Mouse (Mus musculus) ES-Bruce4 (cell line): ENCODE measurements around the gene Zscan10. TPM values are rescaled to one million over a fixed set of nuclear protein-coding genes. Genes with fewer than 3 reads are reported as not detected.
A peak's percentile ranks its signal among the peaks of the same experiment; 100 is the strongest.

Source experiments
- H3K27ac ChIP-seq: 2 replicates; pipeline ENCODE4 v1.5.1; 2012; ENCODE audit warnings: low read length, inconsistent platforms; ENCODE audit not compliant: insufficient read depth
- H3K27me3 ChIP-seq: 2 replicates; pipeline ENCODE4 v1.6.1; 2012; ENCODE audit warnings: mild to moderate bottlenecking, low read length, inconsistent platforms; ENCODE audit not compliant: control insufficient read depth, poor library complexity, insufficient read depth, severe bottlenecking
- H3K36me3 ChIP-seq: 2 replicates; pipeline ENCODE4 v1.6.1; 2012; ENCODE audit warnings: inconsistent platforms, mild to moderate bottlenecking, low read length, moderate library complexity; ENCODE audit not compliant: control insufficient read depth, poor library complexity, insufficient read depth, severe bottlenecking
- H3K4me1 ChIP-seq: one replicate; pipeline ENCODE4 v1.8.1; 2011; ENCODE audit warnings: low read length; ENCODE audit not compliant: control insufficient read depth, insufficient read depth
- H3K4me3 ChIP-seq: 2 replicates; pipeline ENCODE4 v1.5.1; 2011; ENCODE audit warnings: low read depth, mild to moderate bottlenecking, low read length
- H3K9ac ChIP-seq: 2 replicates; pipeline ENCODE4 v1.6.1; 2012; ENCODE audit warnings: low read depth, mild to moderate bottlenecking, inconsistent platforms; ENCODE audit not compliant: poor library complexity, severe bottlenecking
- H3K9me3 ChIP-seq: replicated peaks from 2 replicates; pipeline ENCODE4 v1.6.1; 2012; ENCODE audit warnings: mild to moderate bottlenecking, low read length, inconsistent platforms; ENCODE audit not compliant: control insufficient read depth, poor library complexity, insufficient read depth, severe bottlenecking
- CTCF ChIP-seq: IDR thresholded peaks from one replicate; pipeline ENCODE4 v1.8.1; 2011; ENCODE audit warnings: low read depth, low read length
- EP300 ChIP-seq: IDR thresholded peaks from 2 replicates; pipeline ENCODE4 v1.6.1; 2011; ENCODE audit warnings: low read depth, low read length; ENCODE audit not compliant: insufficient read depth
- POLR2A ChIP-seq: IDR thresholded peaks from one replicate; pipeline ENCODE4 v1.8.1; 2011; ENCODE audit warnings: low read length; ENCODE audit not compliant: insufficient read depth
- polyA plus RNA-seq: library from polyadenylated mRNA; stranded (reverse); fragments of >200 nt; gene quantifications from 2 replicates; pipeline ENCODE4 v1.2.4, GENCODE M21; 2011; ENCODE audit warnings: low read depth; ENCODE audit not compliant: missing spikeins, insufficient read depth, insufficient read length

Gene Zscan10
- polyA plus RNA-seq, 1 experiment: 51.8 TPM

GRCm38 (mm10) chr17:23598582-23599552, 1.8 kb upstream of the Zscan10 start, which contains the start of gene Zfp13:
TSS of gene Zfp13 (minus strand) at chr17:23599487.
- Histone ChIP-seq H3K9ac (peak within 1 kb of the TSS; percentile 92), H3K4me3 (peak within 1 kb of the TSS; percentile 96), H3K27ac (peak within 1 kb of the TSS; percentile 98), H3K36me3 (no peaks in the 10 kb centered on the region), H3K27me3 (no peaks in the 10 kb centered on the region), H3K9me3 (no peaks in the 10 kb centered on the region), H3K4me1 (no peaks in the 10 kb centered on the region)
- 0 out of 2 replicates have a peak, but pooled peaks have one; percentile 34 for TF ChIP-seq EP300
- TF ChIP-seq POLR2A: peak; percentile 93
- TF ChIP-seq CTCF: no peak

GRCm38 (mm10) chr17:23599605-23600063, 1.0 kb upstream of the Zscan10 start:
- no peak for TF ChIP-seq EP300
- no peak for TF ChIP-seq CTCF
- no peak for TF ChIP-seq POLR2A
- Histone ChIP-seq H3K4me3 (peak overlapping the region; percentile 61), H3K27ac (peak overlapping the region; percentile 98), H3K9me3 (no peaks in the 10 kb centered on the region), H3K9ac (peak overlapping the region; percentile 92), H3K36me3 (no peaks in the 10 kb centered on the region), H3K27me3 (no peaks in the 10 kb centered on the region), H3K4me1 (no peaks in the 10 kb centered on the region)

GRCm38 (mm10) chr17:23601836-23602585, 1.4 kb downstream of the Zscan10 start:
- peak overlapping the region; percentile 98 for H3K27ac ChIP-seq
- H3K9ac ChIP-seq: peak overlapping the region; percentile 92

GRCm38 (mm10) chr17:23603077-23603476, 2.4 kb downstream of the Zscan10 start:
- Histone ChIP-seq H3K27me3 (no peaks in the 10 kb centered on the region), H3K27ac (peak overlapping the region; percentile 97), H3K9ac (peak overlapping the region; percentile 92), H3K4me3 (peak overlapping the region; percentile 31), H3K4me1 (no peaks in the 10 kb centered on the region), H3K9me3 (no peaks in the 10 kb centered on the region), H3K36me3 (peaks cover 14% of the 10 kb centered on the region)
- TF ChIP-seq EP300 (peak; percentile 94), POLR2A (no peak)

More at GRCm38 (mm10) chr17:23601836-23602585, 1.4 kb downstream of the Zscan10 start:
- no peaks in the 10 kb centered on the region for H3K4me1 ChIP-seq
- no peaks in the 10 kb centered on the region for H3K27me3 ChIP-seq
- TF ChIP-seq CTCF (no peak), EP300 (no peak), POLR2A (no peak)
- no peaks in the 10 kb centered on the region for H3K9me3 ChIP-seq
- H3K4me3 ChIP-seq: peak overlapping the region; percentile 89
- peaks cover 6% of the 10 kb centered on the region for H3K36me3 ChIP-seq

- Histone ChIP-seq H3K4me3 (no peak overlapping the region), H3K36me3 (peaks cover 18% of the 10 kb centered on the region), H3K9ac (peak overlapping the region; percentile 92), H3K9me3 (no peaks in the 10 kb centered on the region), H3K27me3 (no peaks in the 10 kb centered on the region), H3K4me1 (no peaks in the 10 kb centered on the region), H3K27ac (peak overlapping the region; percentile 97)
- TF ChIP-seq CTCF: peak; percentile 12
- no peak for TF ChIP-seq EP300
Measured at GRCm38 (mm10) chr17:23603542-23603941, 2.9 kb downstream of the Zscan10 start.
